Mouse (Mus musculus) lung, embryonic 16.5 days (tissue): Measurements from ENCODE around the gene Srcin1. TPM values are rescaled to one million over a fixed set of nuclear protein-coding genes. Genes with fewer than 3 reads are reported as not detected.
A peak's percentile ranks its signal among the peaks of the same experiment; 100 is the strongest.

Source experiments
- ATAC-seq: fragments of 200-750 bp; cut with Nextera tagmentation; 2 replicates; pipeline ENCODE4 v1.8.0; 2017; ENCODE audit warnings: low read depth, mild to moderate bottlenecking, moderate library complexity
- H3K27ac ChIP-seq: fragments of 300-500 bp; sonication (generic); 2 replicates; pipeline ENCODE4 v1.5.1; 2014; ENCODE audit warnings: mild to moderate bottlenecking, control low read depth, low read length
- H3K27me3 ChIP-seq: fragments of 300-500 bp; sonication (generic); 2 replicates; pipeline ENCODE4 v1.6.1; 2014; ENCODE audit warnings: low read depth, low read length, mixed read lengths; ENCODE audit not compliant: control insufficient read depth, insufficient read depth
- H3K36me3 ChIP-seq: fragments of 300-500 bp; sonication (generic); 2 replicates; pipeline ENCODE4 v1.6.1; 2014; ENCODE audit warnings: low read length; ENCODE audit not compliant: control insufficient read depth, insufficient read depth
- H3K4me1 ChIP-seq: fragments of 300-500 bp; sonication (generic); replicated peaks from 2 replicates; pipeline ENCODE4 v1.6.1; 2014; ENCODE audit warnings: low read length, mixed read lengths; ENCODE audit not compliant: control insufficient read depth, insufficient read depth
- H3K4me2 ChIP-seq: fragments of 300-500 bp; sonication (generic); 2 replicates; pipeline ENCODE4 v1.6.1; 2014; ENCODE audit warnings: low read depth, low read length, control low read depth
- H3K4me3 ChIP-seq: fragments of 300-500 bp; sonication (generic); 2 replicates; pipeline ENCODE4 v1.5.1; 2014; ENCODE audit warnings: mild to moderate bottlenecking, low read length, control low read depth
- H3K9ac ChIP-seq: fragments of 300-500 bp; sonication (generic); 2 replicates; pipeline ENCODE4 v1.6.1; 2014; ENCODE audit warnings: low read length, control low read depth
- H3K9me3 ChIP-seq: fragments of 300-500 bp; sonication (generic); 2 replicates; pipeline ENCODE4 v1.6.1; 2016; ENCODE audit warnings: low read length; ENCODE audit not compliant: control insufficient read depth
- WGBS: fragments of 180-500 bp; shearing (Covaris S2); extraction: QIAGEN DNeasy Blood & Tissue Kit; methylation state at CpG from one replicate; pipeline ENCODE4 v1.1.7; 2014; 5-methylcytosine and 5-hydroxymethylcytosine counted together
- polyA plus RNA-seq: library from polyadenylated mRNA; unstranded; fragments of >200 nt; fragmentation: Nextera tagmentation; extraction: Ambion mirVana; gene quantifications from 2 replicates; pipeline ENCODE4 v1.2.1, GENCODE M21; 2015

Srcin1 gene
- polyA plus RNA-seq, 1 experiment from 2014 or later: 0.70 TPM

DNA sequence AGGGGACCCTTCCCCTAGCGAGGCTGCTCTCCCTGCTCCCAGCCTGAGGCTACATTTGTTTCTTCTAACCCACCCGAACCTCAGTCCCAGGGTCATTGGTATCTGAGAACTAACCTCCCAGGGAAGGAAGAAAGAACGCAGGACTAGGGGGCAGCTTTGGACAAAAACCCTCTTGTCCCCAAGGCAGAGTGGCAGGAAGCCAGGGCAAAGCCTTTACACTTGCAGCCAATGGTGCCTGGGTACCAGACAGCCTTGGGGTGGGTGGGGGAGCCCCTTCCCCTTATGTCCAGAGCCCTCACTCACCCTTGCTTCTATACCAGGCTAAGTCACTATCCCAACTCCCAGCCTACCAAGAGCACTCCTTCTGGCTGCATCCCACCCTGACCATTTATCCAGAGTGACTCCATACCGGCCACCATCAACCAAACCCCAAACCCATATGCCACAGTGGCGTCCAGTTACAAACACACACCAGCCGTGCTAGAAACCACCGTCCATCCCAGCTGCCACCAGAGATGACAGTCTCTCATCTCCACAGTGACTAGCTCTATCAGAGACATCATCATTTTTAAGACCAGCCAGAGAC lies 3.0 kb downstream of the Srcin1 start:
- Histone ChIP-seq H3K9me3 (no peaks in the 10 kb centered on the region), H3K27ac (no peak overlapping the region), H3K4me3 (no peak overlapping the region), H3K27me3 (peaks cover 36% of the 10 kb centered on the region), H3K4me2 (no peak overlapping the region), H3K4me1 (peaks cover 26% of the 10 kb centered on the region), H3K9ac (no peak overlapping the region), H3K36me3 (no peaks in the 10 kb centered on the region)
- no peak for ATAC-seq
- 22% methylated on average over 7 of the region's 7 CpGs for WGBS

DNA sequence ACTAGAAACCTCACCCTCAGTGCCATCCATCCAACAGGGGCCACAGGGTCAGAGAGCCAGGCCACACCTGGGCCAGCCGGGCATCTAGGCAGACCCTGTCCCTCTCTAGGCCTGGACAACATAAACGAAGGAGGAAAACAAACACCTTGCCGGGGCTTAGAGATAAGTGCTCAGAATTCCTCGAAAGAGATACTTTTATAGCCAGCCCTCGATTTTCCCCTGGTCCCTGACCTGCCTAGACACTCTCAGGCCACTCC lies 4.0 kb downstream of the Srcin1 start:
- Histone ChIP-seq H3K27me3 (peaks cover 36% of the 10 kb centered on the region), H3K9me3 (no peaks in the 10 kb centered on the region), H3K36me3 (no peaks in the 10 kb centered on the region), H3K4me1 (peaks cover 26% of the 10 kb centered on the region), H3K4me3 (no peak overlapping the region), H3K27ac (no peak overlapping the region), H3K9ac (no peak overlapping the region), H3K4me2 (no peak overlapping the region)
- no peak for ATAC-seq
- 11% methylated on average over 5 of the region's 5 CpGs for WGBS

DNA sequence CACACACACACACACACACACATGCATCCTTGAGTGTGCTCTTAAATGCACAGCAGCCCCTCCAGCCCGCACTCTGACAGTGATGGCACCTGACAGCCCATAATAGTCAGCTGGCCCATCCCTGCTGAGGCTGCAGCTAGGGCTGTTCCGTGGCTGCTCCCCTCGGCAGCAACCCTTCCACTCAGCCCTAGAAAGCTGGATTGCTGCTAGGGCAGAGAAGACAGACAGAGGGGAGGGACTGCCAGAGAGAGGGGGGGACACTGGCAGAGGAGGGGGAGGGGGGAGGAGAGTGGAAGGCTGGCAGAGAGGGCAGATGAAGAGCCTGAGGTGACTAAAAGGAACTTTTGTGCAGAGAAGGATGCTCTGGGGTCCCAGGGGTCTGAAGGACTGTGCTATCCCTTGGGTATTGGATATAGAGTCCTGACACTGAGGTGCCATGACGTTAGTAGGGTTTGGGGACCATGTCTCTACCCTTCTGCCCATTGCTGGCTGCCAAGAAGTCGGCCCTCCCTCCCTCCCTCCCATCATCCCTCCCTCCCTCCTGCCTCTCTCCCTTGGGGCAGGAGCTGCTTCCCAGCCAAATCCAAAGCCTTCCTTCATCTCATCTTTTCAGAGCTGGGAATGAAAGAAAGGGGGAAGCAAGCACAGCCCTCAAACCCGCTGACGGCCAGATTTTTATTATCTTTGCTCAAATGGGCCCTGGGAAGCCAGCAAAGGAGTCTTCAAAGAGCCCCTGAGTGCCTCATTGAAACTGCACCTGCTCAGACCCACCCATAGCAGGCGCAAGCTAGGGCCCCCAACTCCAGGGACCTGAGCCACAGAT lies 4.5 kb downstream of the Srcin1 start:
- Histone ChIP-seq H3K4me2 (no peak overlapping the region), H3K4me1 (peaks cover 23% of the 10 kb centered on the region), H3K4me3 (no peak overlapping the region), H3K27me3 (peaks cover 36% of the 10 kb centered on the region), H3K27ac (no peak overlapping the region), H3K9ac (no peak overlapping the region), H3K9me3 (no peaks in the 10 kb centered on the region), H3K36me3 (no peaks in the 10 kb centered on the region)
- no peak for ATAC-seq
- 20% methylated on average over 8 of the region's 8 CpGs for WGBS

DNA sequence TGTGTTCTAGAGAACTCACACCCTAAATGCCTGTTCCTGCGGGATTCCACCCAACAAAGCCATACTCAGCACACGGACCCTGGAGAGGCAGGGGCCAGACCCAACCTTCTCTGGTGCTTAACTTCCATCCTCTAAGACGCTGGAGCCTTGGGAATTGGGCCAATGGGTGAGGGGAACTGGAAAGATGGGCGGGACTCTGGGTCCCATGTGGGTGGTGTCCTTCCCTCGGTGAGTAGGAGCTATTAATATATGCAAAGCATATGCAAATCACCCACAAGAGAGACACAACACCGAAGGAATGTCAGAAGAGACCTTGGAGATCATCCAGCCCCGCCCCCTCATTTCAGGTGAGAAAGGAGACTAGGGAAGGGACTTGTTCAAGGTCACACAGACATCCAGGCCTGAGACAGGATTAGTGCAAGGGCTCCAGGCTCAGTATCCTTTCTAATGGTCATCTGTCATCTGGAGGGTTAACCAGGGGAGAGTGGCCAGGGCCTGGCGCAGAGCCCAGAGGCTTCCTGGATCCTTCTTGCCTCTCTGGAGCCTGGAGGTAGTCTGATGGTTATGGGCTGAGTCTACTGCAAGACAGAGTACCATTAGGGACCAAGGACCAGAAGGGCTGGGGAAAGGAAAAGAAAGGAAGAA lies 5.4 kb downstream of the Srcin1 start:
- no peak for ATAC-seq
- no peaks in the 10 kb centered on the region for H3K9me3 ChIP-seq
- no peak overlapping the region for H3K4me2 ChIP-seq
- H3K27me3 ChIP-seq: peaks cover 41% of the 10 kb centered on the region
- H3K27ac ChIP-seq: no peak overlapping the region
- 15% methylated on average over 8 of the region's 8 CpGs for WGBS
- H3K4me3 ChIP-seq: no peak overlapping the region
- no peaks in the 10 kb centered on the region for H3K36me3 ChIP-seq
- H3K9ac ChIP-seq: no peak overlapping the region
- peaks cover 20% of the 10 kb centered on the region for H3K4me1 ChIP-seq

DNA sequence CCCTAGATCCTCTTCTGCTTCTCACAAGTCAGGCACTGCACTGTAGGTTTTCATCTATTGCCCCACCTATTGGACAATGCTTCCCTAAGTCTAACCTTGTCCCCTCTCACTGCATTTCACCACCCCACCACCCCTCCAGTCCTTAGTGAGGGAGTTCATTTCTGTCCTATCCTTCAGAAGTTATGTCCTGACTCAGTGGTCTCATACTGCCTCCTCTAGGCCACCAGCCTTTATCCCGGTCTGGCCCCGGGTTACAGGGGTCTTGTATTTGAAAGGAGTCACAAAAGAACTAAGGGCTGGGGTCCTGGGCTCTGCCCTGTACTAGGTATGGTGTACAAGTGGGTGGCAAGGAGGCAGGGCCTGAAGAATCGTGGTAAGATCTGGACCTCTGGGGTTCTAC lies 6.2 kb downstream of the Srcin1 start:
- no peak for ATAC-seq
- Histone ChIP-seq H3K4me2 (no peak overlapping the region), H3K4me3 (no peak overlapping the region), H3K27ac (no peak overlapping the region), H3K27me3 (peaks cover 44% of the 10 kb centered on the region), H3K9me3 (no peaks in the 10 kb centered on the region), H3K9ac (no peak overlapping the region), H3K4me1 (peaks cover 17% of the 10 kb centered on the region), H3K36me3 (no peaks in the 10 kb centered on the region)
- 44% methylated on average over 3 of the region's 3 CpGs for WGBS

DNA sequence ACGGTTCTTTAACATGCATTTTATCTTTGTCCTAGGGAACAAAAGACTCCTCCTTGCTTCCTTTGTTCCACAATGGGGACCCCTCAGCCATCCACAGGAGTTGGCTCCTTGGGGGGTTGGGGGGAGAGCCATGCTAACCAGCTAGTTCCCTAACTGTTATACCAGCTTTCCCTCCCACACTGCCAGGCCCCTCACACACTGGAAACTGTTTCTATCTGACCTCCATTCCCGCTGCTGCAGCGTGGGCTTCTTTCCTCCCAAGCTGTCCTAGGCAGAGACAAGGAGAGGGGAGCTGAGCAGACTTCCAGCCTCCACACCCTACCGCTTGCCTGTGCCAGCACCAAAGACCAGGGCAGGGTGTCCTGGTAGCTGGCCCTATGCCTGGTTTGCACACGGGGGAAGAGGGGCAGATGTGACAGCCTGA lies 6.7 kb downstream of the Srcin1 start:
- no peak overlapping the region for H3K4me2 ChIP-seq
- H3K4me1 ChIP-seq: peaks cover 13% of the 10 kb centered on the region; the same call in 1 of the 2 replicates
- H3K9me3 ChIP-seq: no peaks in the 10 kb centered on the region
- H3K27ac ChIP-seq: no peak overlapping the region
- H3K9ac ChIP-seq: no peak overlapping the region
- WGBS: 46% methylated on average over 5 of the region's 5 CpGs
- H3K27me3 ChIP-seq: peaks cover 39% of the 10 kb centered on the region
- H3K36me3 ChIP-seq: no peaks in the 10 kb centered on the region
- no peak overlapping the region for H3K4me3 ChIP-seq
- no peak for ATAC-seq

DNA sequence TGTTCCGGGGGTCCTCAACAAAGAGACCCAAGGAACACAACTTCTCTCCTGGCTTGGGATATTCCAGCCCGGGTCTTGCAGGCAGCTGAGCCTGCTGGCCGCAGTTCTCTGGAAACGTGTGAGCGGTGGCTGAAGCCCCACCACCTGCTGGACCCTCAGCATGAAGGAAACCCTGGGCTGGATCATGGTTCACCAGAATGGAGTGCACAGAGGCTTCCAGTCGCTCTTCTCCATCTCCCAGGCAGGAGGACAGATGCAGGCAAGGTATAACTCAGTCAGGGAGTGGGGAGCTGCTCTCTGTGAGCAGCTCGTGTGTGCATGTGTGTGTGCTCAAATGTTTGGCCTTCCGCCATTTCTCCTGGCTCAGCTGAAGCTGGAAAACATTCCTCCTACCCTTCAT lies 7.3 kb downstream of the Srcin1 start:
- ATAC-seq: peak; percentile 85
- H3K27ac ChIP-seq: no peak overlapping the region
- no peak overlapping the region for H3K4me3 ChIP-seq
- no peaks in the 10 kb centered on the region for H3K36me3 ChIP-seq
- peaks cover 33% of the 10 kb centered on the region for H3K27me3 ChIP-seq
- no peaks in the 10 kb centered on the region for H3K9me3 ChIP-seq
- no peak overlapping the region for H3K4me2 ChIP-seq
- H3K4me1 ChIP-seq: peaks cover 10% of the 10 kb centered on the region; the same call in 1 of the 2 replicates
- H3K9ac ChIP-seq: no peak overlapping the region
- 6% methylated on average over 8 of the region's 8 CpGs for WGBS

DNA sequence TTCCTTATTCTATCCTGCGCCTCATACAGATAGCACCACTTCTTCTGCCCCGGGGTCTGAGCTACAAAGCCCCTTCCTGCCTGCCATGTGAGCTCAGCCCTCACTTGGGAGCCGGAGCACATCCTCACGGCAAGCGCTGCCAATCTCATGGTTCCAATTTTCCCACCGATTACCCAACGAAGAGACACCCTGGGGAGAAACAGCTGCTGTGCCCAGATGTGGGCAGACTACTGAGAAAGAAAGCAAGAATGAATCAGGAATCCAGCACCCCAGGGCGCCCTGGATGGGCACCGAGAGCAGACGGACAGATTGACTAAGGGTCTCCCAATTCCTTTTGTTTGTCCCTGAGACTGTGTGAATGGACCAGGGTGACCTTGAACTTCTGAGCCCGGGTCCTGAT lies 8.5 kb downstream of the Srcin1 start:
- WGBS: 30% methylated on average over 11 of the region's 11 CpGs
- no peaks in the 10 kb centered on the region for H3K9me3 ChIP-seq
- no peak for ATAC-seq
- no peak overlapping the region for H3K9ac ChIP-seq
- peaks cover 10% of the 10 kb centered on the region; the same call in 1 of the 2 replicates for H3K4me1 ChIP-seq
- no peak overlapping the region for H3K27ac ChIP-seq
- H3K4me3 ChIP-seq: no peak overlapping the region
- no peak overlapping the region for H3K4me2 ChIP-seq
- peaks cover 23% of the 10 kb centered on the region for H3K27me3 ChIP-seq
- H3K36me3 ChIP-seq: no peaks in the 10 kb centered on the region

DNA sequence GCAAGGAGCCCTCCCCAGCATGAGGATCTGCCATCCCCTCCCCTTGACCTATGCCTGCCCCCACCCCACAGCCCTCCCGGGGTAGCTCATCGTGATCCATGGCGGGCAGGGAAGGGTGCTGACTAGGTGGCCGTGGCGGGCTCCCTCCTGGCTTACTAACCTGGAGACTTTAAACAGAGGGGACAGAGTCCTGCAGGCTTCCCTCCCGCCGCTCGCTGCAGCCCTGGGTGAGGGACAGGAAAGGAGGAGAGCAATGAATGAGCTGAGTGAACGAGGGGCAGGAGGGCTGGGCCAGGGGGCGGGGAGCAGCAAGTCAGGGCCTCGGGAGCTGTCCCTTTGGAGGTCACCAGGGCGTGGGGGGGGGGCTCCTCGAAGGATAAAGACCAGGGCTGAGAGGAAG lies 9.4 kb downstream of the Srcin1 start:
- peaks cover 10% of the 10 kb centered on the region; the same call in 1 of the 2 replicates for H3K4me1 ChIP-seq
- no peak overlapping the region for H3K4me2 ChIP-seq
- no peak overlapping the region for H3K9ac ChIP-seq
- no peak overlapping the region for H3K27ac ChIP-seq
- no peaks in the 10 kb centered on the region for H3K9me3 ChIP-seq
- no peak for ATAC-seq
- 6% methylated on average over 10 of the region's 13 CpGs for WGBS
- peaks cover 15% of the 10 kb centered on the region for H3K27me3 ChIP-seq
- H3K4me3 ChIP-seq: no peak overlapping the region
- no peaks in the 10 kb centered on the region for H3K36me3 ChIP-seq
